Comparison of ENCODE assay signal across 12 mouse cellular contexts in the genomic region with DNA sequence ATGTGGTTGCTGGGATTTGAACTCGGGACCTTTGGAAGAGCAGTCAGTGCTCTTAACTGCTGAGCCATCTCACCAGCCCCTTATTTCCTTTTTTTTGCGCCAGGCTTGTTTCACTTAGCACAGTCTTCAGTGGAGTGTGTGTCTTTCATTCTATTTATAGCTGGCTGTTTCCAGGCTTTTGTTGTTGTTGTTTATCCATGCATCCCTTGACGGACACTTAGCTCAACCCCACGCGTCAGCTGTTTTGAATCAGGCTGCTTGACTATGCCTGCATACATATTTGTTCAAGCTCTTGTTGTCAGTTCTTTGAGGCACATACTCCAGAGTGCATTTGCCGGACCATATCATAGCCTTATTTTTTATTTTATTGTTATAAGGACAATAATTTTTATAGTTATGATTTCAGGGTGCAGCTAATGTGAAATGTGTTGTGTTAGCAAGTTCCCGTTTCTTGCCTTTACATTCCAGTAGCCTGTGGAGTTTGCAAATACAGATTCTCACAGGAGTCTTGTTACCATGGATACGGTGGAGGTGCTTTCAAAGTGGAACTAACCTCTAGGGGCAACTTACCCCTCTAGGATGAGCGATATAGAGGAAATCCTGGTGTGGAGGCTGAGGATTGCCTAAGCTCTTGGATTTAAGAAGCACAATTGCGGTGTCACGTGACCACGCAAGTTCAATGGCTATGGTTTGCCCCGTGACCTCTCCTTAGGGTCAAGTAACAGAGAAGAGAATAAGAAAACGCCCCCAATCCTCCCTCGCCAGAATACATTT. TPM values are rescaled to one million over a fixed set of nuclear protein-coding genes. Genes with fewer than 3 reads are reported as not detected.
DNase-seq lines count a peak whose midpoint lies in the region; ATAC-seq and TF ChIP-seq lines count a peak whose summit lies in the region.
"Had no signal": no experiment of that assay in that cellular context is flagged by ENCODE, and none has a peak within 500 bp of the region (broad histone marks: within the 10 kb centered on the region; RNA-seq: fewer than 3 reads in every experiment).

No protein-coding gene starts in this region.

- no peak for TF ChIP-seq CTCF in C2C12 (IDR thresholded peaks at IDR 0.05; ENCODE audit: control insufficient read depth, insufficient read depth, insufficient read length)

- no peak overlapping the region for H3ac ChIP-seq in C2C12 (ENCODE audit: control insufficient read depth, insufficient read length, low read depth)

- ATAC-seq in midbrain, embryonic 11.5 days (ENCODE audit: low FRiP score), result peak; percentile 86

- no peaks in the 10 kb centered on the region for H3K9me3 ChIP-seq in midbrain, embryonic 11.5 days (ENCODE audit: control insufficient read depth, low read length)
- H3K9me3 ChIP-seq: liver, embryonic 15.5 days had no signal

- no peak overlapping the region for H3K27ac ChIP-seq in midbrain, embryonic 11.5 days (ENCODE audit: low read depth, low read length)
- H3K27ac ChIP-seq: liver, embryonic 15.5 days had no signal

- H3K9ac ChIP-seq in midbrain, embryonic 11.5 days (ENCODE audit: low read length), result no peak overlapping the region
- H3K9ac ChIP-seq: liver, embryonic 15.5 days had no signal

- 0 out of 2 replicates have a peak overlapping the region, but pooled peaks have one; percentile 9 for H3K4me2 ChIP-seq in midbrain, embryonic 11.5 days
- H3K4me2 ChIP-seq: liver, embryonic 15.5 days had no signal

- H3K4me1 ChIP-seq in midbrain, embryonic 11.5 days (ENCODE audit: control insufficient read depth, insufficient read depth, low read length), result peaks cover 16% of the 10 kb centered on the region

- H3K4me3 ChIP-seq in C2C12 (ENCODE audit: insufficient read depth, poor library complexity, severe bottlenecking), result no peak overlapping the region
- no peak overlapping the region for H3K4me3 ChIP-seq in midbrain, embryonic 11.5 days (ENCODE audit: low read depth, low read length)
- H3K4me3 ChIP-seq: liver, embryonic 15.5 days had no signal

- no peaks in the 10 kb centered on the region for H3K36me3 ChIP-seq in C2C12 (ENCODE audit: control insufficient read depth, insufficient read depth)
- no peaks in the 10 kb centered on the region for H3K36me3 ChIP-seq in midbrain, embryonic 11.5 days (ENCODE audit: control insufficient read depth, insufficient read depth, low read length)
- H3K36me3 ChIP-seq: liver, embryonic 15.5 days had no signal

- H3K79me2 ChIP-seq in C2C12 (ENCODE audit: control insufficient read depth, insufficient read depth), result no peaks in the 10 kb centered on the region

- 21% methylated on average over 15 of the region's 15 CpGs for WGBS in midbrain, embryonic 11.5 days

- no peaks in the 10 kb centered on the region for H3K27me3 ChIP-seq in C2C12 (ENCODE audit: control insufficient read depth, insufficient read depth, insufficient read length)
- H3K27me3 ChIP-seq in midbrain, embryonic 11.5 days (ENCODE audit: control insufficient read depth, insufficient read depth, low read length), result no peaks in the 10 kb centered on the region
- H3K27me3 ChIP-seq: liver, embryonic 15.5 days had no signal

- no peaks in the 10 kb centered on the region for H3K79me3 ChIP-seq in C2C12 (ENCODE audit: low read depth)

- intact Hi-C loops in left cerebral cortex, postnatal 25 days (cut with DNase I), result no loop called here
- intact Hi-C loops in left cerebral cortex, postnatal 10 days (cut with DNase I), result no loop called here

- DNase-seq in c-Kit-positive CD71-negative TER-119-negative erythroid progenitor cells, embryonic 14.5 days (ENCODE audit: low read depth), result peak; percentile 38
- peak; percentile 56 for DNase-seq in forelimb bud, embryonic 11.5 days (ENCODE audit: low read depth, low spot score)
- DNase-seq in midbrain, embryonic 11.5 days (ENCODE audit: low spot score, missing footprints), result peak; percentile 90
- no peak for DNase-seq in left cerebral cortex, postnatal 25 days (ENCODE audit: low spot score in 2 of 2)
- DNase-seq in adrenal gland, adult 8-10 months, result no peak
- no peak for DNase-seq in layer of hippocampus, adult 9-11 months
- no peak for DNase-seq in left cerebral cortex, postnatal 10 days (ENCODE audit: extremely low spot score in 1 of 2, low spot score in 2 of 2)
- DNase-seq: cerebellum, adult 11 months; kidney, postnatal 25 days had no signal

TF ChIP-seq in C2C12, 6 proteins besides CTCF, POLR2A, EP300 and RAD21:
- TF ChIP-seq USF1 (IDR thresholded peaks at IDR 0.05; ENCODE audit: low read depth) (peak; percentile 68), MYOD1 (IDR thresholded peaks at IDR 0.05; ENCODE audit: control insufficient read depth, insufficient read length, low read depth) (no peak)
TF ChIP-seq in C2C12: peak in this region for 1.

RNA-seq across cellular contexts. Expression of gene Anapc15-ps, which starts 11.7 kb away (rescaled TPM):
- polyA plus RNA-seq in C2C12 (2012; fragmentation: generic; extraction: Trizol), result 0.16 TPM
- polyA plus RNA-seq in midbrain, embryonic 11.5 days (2014; fragmentation: Nextera tagmentation; extraction: Ambion mirVana), result not detected in 2 replicates
- total RNA-seq in left cerebral cortex, postnatal 25 days (2021), result not detected
- total RNA-seq in adrenal gland, adult 8-10 months (2022), result 1 to 10 TPM in 1 of 4 experiments, not detected in 3; 1.1 TPM
- total RNA-seq in left cerebral cortex, postnatal 10 days (2021), result not detected
- polyA plus RNA-seq: gonadal fat pad, adult 2 months; liver, embryonic 15.5 days had no signal

Comparison
In these comparisons a context has a peak if more than half of its experiments do, and no peak if none do; other contexts are left out.
1. DNase-seq: peak in c-Kit-positive CD71-negative TER-119-negative erythroid progenitor cells, embryonic 14.5 days (single experiment), forelimb bud, embryonic 11.5 days (single experiment) and midbrain, embryonic 11.5 days (single experiment); none in left cerebral cortex, postnatal 25 days (0 of 2), adrenal gland, adult 8-10 months (single experiment), layer of hippocampus, adult 9-11 months (single experiment) and left cerebral cortex, postnatal 10 days (0 of 2).